In genomic region chr8:85530717-85531116, GRCm38 (mm10) we compare ENCODE assay signal across 13 mouse cellular contexts.
"Had no signal": no experiment of that assay in that cellular context is flagged by ENCODE, and none has a peak within 500 bp of the region (broad histone marks: within the 10 kb centered on the region; RNA-seq: fewer than 3 reads in every experiment).

No protein-coding gene starts in this region.

- H3K27ac ChIP-seq: kidney, postnatal 0 days; limb, embryonic 12.5 days; lung, embryonic 15.5 days; macrophage; midbrain, embryonic 13.5 days; stomach, postnatal 0 days had no signal

- DNase-seq: kidney, adult 11 months; kidney, adult 9 months; kidney, postnatal 36 days; layer of hippocampus, adult 9-11 months; layer of hippocampus, postnatal 36 days; lung, postnatal 14 days; right cerebral cortex, postnatal 14 days had no signal

- H3K4me3 ChIP-seq: limb, embryonic 12.5 days; lung, embryonic 15.5 days; midbrain, embryonic 13.5 days had no signal

- H3K4me2 ChIP-seq: limb, embryonic 12.5 days; lung, embryonic 15.5 days; midbrain, embryonic 13.5 days had no signal

- ATAC-seq: midbrain, embryonic 13.5 days had no signal

- H3K27me3 ChIP-seq: limb, embryonic 12.5 days; lung, embryonic 15.5 days; midbrain, embryonic 13.5 days had no signal

- H3K9me3 ChIP-seq: limb, embryonic 12.5 days; lung, embryonic 15.5 days; midbrain, embryonic 13.5 days had no signal

- H3K4me1 ChIP-seq: limb, embryonic 12.5 days; lung, embryonic 15.5 days; midbrain, embryonic 13.5 days had no signal

- H3K9ac ChIP-seq: limb, embryonic 12.5 days; lung, embryonic 15.5 days; midbrain, embryonic 13.5 days had no signal
